Mouse (Mus musculus) forebrain, embryonic 11.5 days (tissue): ENCODE data around the gene Gpx1. TPM values are rescaled to one million over a fixed set of nuclear protein-coding genes. Genes with fewer than 3 reads are reported as not detected.

Experiments
- ATAC-seq: fragments of 200-750 bp; cut with Nextera tagmentation; replicated peaks from 2 replicates; pipeline ENCODE4 v1.8.0; 2017; ENCODE audit warnings: moderate TSS enrichment; ENCODE audit not compliant: low FRiP score
- DNase-seq: peaks from one replicate; pipeline ENCODE4 v3.0.0-alpha.2; 2017; ENCODE audit warnings: low spot score
- H3K27ac ChIP-seq: fragments of 300-500 bp; sonication (generic); 2 replicates; pipeline ENCODE4 v1.5.1; 2014; ENCODE audit warnings: low read depth, low read length
- H3K27me3 ChIP-seq: fragments of 300-500 bp; sonication (generic); 2 replicates; pipeline ENCODE4 v1.6.1; 2014; ENCODE audit warnings: mild to moderate bottlenecking, low read length, mixed read lengths; ENCODE audit not compliant: control insufficient read depth, insufficient read depth
- H3K36me3 ChIP-seq: fragments of 300-500 bp; sonication (generic); 2 replicates; pipeline ENCODE4 v1.6.1; 2014; ENCODE audit warnings: mild to moderate bottlenecking, low read length, moderate library complexity, mixed read lengths; ENCODE audit not compliant: control insufficient read depth, insufficient read depth
- H3K4me1 ChIP-seq: fragments of 300-500 bp; sonication (generic); replicated peaks from 2 replicates; pipeline ENCODE4 v1.6.1; 2014; ENCODE audit warnings: low read length, mixed read lengths; ENCODE audit not compliant: control insufficient read depth, insufficient read depth
- H3K4me2 ChIP-seq: fragments of 300-500 bp; sonication (generic); 2 replicates; pipeline ENCODE4 v1.6.1; 2014; ENCODE audit warnings: low read depth, mild to moderate bottlenecking, low read length, moderate library complexity, mixed read lengths; ENCODE audit not compliant: severe bottlenecking
- H3K4me3 ChIP-seq: fragments of 300-500 bp; sonication (generic); 2 replicates; pipeline ENCODE4 v1.5.1; 2014; ENCODE audit warnings: low read depth, low read length
- H3K9ac ChIP-seq: fragments of 300-500 bp; sonication (generic); 2 replicates; pipeline ENCODE4 v1.6.1; 2014; ENCODE audit warnings: low read length
- H3K9me3 ChIP-seq: fragments of 300-500 bp; sonication (generic); 2 replicates; pipeline ENCODE4 v1.6.1; 2016; ENCODE audit warnings: low read length, mixed read lengths; ENCODE audit not compliant: control insufficient read depth
- WGBS: fragments of 180-500 bp; shearing (Covaris S2); extraction: QIAGEN DNeasy Blood & Tissue Kit; methylation state at CpG from one replicate; pipeline ENCODE4 v1.1.7; 2014; 5-methylcytosine and 5-hydroxymethylcytosine counted together
- polyA plus RNA-seq: library from polyadenylated mRNA; unstranded; fragments of >200 nt; fragmentation: Nextera tagmentation; extraction: Ambion mirVana; gene quantifications from 2 replicates; pipeline ENCODE4 v1.2.1, GENCODE M21; 2014

Gene Gpx1
- polyA plus RNA-seq, 1 experiment from 2014 or later, result 778 TPM

DNA sequence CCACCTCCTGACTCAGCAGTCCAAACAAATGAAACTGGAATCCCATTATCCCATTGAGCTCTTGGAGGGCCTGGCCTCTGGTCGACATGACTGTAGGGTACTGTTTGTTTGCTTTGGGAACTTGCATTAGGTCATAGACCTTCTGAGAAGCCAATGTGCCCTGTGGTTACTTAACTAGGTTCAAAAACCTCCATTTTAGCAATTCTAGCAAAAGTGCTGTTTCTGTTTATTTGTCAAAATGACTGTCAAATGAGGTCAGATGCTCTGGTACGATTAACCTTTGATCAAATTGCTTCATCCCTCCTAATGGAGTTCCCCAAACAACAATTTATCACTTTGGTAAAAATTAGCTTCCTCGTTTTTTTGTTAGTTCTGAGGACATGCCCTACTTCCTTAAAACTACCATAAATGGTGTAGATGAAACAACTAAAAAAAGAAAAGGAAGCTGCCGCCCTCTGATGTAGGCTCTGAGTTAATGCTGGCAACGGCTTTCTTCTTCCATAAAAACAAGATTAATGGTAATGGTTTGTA lies 3.7 kb downstream of the Gpx1 start:
- WGBS, result 62% methylated on average over 5 of the region's 5 CpGs
- Histone ChIP-seq H3K4me2 (no peak overlapping the region), H3K9me3 (no peaks in the 10 kb centered on the region), H3K27me3 (no peaks in the 10 kb centered on the region), H3K4me1 (peaks cover 14% of the 10 kb centered on the region), H3K36me3 (peaks cover 4% of the 10 kb centered on the region; the same call in 1 of the 2 replicates), H3K4me3 (no peak overlapping the region), H3K27ac (no peak overlapping the region), H3K9ac (no peak overlapping the region)
- DNase-seq (no peak), ATAC-seq (no peak)

DNA sequence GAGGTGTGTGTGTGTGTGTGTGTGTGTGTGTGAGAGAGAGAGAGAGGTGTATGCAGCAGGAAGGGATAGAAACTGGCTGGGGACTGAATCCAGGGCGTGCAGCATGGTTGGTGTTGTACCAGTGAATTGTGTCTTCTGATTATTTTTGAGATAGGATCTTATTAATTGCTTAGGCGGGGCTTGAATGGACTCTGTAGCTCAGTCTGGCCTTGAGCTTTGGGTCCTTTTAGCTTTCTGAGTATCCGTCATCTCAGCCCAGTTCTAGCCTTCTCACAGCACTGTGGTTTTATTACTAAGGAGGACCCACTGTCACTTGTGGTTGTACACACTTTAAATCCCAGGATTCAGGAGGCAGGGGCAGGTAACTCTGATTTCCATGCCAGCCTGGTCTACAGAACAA lies 4.6 kb downstream of the Gpx1 start:
- peaks cover 14% of the 10 kb centered on the region for H3K4me1 ChIP-seq
- H3K27ac ChIP-seq, result no peak overlapping the region
- peaks cover 4% of the 10 kb centered on the region; the same call in 1 of the 2 replicates for H3K36me3 ChIP-seq
- DNase-seq (no peak), ATAC-seq (no peak)
- H3K27me3 ChIP-seq, result no peaks in the 10 kb centered on the region
- H3K4me3 ChIP-seq, result no peak overlapping the region
- no peaks in the 10 kb centered on the region for H3K9me3 ChIP-seq
- no peak overlapping the region for H3K9ac ChIP-seq
- 88% methylated on average over 3 of the region's 3 CpGs for WGBS
- H3K4me2 ChIP-seq, result no peak overlapping the region

DNA sequence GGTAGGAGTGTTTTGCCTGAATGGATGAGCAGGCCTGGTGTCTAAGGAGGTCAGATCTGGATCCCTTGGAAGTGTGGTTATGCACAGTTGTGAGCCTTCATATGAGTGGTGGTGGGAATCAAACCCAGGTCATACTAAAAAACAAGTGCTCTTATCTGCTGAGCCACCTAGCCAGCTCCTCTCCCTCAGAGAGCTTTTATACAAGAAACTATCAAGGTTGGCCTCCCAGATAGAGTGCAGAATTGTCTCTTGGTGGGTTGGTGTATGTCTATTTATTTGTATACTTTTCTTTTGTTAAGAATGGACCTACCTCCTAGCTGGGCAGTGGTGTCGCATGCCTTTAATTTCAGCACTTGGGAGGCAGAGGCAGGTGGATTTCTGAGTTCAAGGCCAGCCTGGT lies 5.1 kb downstream of the Gpx1 start:
- Histone ChIP-seq H3K4me2 (no peak overlapping the region), H3K9me3 (no peaks in the 10 kb centered on the region), H3K9ac (no peak overlapping the region), H3K4me3 (no peak overlapping the region), H3K27ac (no peak overlapping the region), H3K4me1 (peaks cover 19% of the 10 kb centered on the region), H3K27me3 (no peaks in the 10 kb centered on the region), H3K36me3 (peaks cover 4% of the 10 kb centered on the region; the same call in 1 of the 2 replicates)
- DNase-seq (no peak), ATAC-seq (no peak)
- WGBS, result 89% methylated on average over 1 of the region's 1 CpGs

DNA sequence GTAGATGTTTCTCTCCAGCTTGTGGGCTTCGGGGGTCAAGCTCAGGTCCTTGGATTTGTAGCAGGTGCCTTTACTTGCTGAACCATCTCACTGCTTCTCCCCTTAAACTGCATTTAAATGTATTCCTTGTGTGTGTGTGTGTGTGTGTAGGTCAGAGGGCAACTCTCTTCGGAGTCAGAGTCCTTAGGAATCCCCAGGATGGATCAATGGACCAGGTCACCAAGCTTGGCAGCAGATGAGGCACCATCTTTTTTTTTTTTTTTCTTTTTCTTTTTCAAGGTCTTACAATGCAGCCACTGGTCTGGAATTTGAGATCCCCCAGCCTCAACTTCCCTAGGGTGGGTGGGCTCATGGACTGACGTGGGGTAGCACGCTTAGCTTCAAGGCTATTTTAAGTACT lies 5.8 kb downstream of the Gpx1 start:
- 89% methylated on average over 4 of the region's 4 CpGs for WGBS
- Histone ChIP-seq H3K4me1 (peaks cover 18% of the 10 kb centered on the region), H3K4me3 (no peak overlapping the region), H3K4me2 (no peak overlapping the region), H3K36me3 (peaks cover 4% of the 10 kb centered on the region; the same call in 1 of the 2 replicates), H3K27ac (no peak overlapping the region), H3K9me3 (no peaks in the 10 kb centered on the region), H3K27me3 (no peaks in the 10 kb centered on the region), H3K9ac (no peak overlapping the region)
- DNase-seq (no peak), ATAC-seq (no peak)

DNA sequence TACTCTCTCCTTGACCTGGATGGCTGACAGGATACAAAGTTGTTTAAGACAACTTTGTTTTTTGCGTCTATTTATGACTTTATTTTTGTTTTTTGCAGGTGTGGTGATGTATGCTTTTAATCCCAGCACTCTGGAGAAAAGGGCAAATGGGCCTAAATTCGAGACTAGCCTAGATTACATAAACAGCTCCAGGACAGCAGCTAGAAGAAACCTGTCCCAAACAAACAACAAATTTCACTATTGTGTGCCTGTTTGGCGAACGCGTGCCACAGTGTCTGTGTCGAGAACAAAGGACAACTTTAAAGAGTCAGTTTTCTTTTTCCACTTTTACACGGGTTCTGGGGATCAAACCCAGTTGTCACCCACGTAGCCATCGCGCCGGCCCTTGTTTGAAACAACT lies 8.3 kb downstream of the Gpx1 start:
- DNase-seq, result no peak
- H3K27ac ChIP-seq, result peak overlapping the region; percentile 94
- peaks cover 9% of the 10 kb centered on the region for H3K4me1 ChIP-seq
- H3K36me3 ChIP-seq, result peaks cover 10% of the 10 kb centered on the region
- no peak for ATAC-seq
- H3K9ac ChIP-seq, result peak overlapping the region; percentile 90
- H3K4me3 ChIP-seq, result peak overlapping the region; percentile 60
- peak overlapping the region; percentile 77 for H3K4me2 ChIP-seq
- WGBS, result 9% methylated on average over 11 of the region's 11 CpGs
- no peaks in the 10 kb centered on the region for H3K9me3 ChIP-seq
- H3K27me3 ChIP-seq, result no peaks in the 10 kb centered on the region

DNA sequence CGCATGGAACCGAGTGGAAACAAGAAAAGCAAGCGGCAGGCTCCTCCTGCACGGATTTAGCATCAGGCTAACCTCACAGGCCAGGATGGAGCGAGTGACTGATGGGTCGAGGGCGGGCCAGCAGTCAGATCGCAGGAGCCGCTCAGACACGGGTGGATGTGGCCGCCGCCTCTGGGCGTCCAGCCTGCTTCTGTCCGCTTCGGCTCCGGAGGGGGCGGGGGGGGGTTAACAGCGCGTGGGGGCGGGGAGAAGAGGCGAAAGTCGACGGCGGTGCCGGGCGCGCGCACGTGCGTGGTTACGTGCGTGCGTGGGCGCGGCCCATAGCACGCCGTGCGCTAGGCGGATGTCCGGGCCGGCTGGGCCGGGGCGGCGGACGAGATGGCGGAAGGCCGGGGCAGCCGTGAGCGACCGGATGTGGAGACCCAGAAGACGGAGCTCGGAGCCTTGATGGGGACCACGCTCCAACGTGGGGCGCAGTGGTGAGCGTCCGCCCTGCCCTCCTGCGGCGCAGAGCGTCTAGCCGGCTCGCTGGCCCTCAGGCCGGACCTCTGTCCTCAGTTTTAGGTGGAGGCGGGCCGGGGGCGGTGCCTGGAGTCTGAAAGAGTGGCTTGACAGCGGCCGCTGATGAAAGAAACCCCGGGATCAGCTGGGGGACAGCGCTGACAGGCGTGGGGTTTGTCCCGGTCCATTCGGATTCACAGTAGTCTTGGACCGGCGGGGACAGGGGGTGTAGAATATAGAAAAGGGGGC lies 9.0 kb downstream of the Gpx1 start, which contains the start of gene Usp4:
Gene Usp4 (plus strand): TSS at position 314 of the 750 bp plus-strand sequence.
- H3K4me1 ChIP-seq, result peaks cover 9% of the 10 kb centered on the region
- H3K36me3 ChIP-seq, result peaks cover 10% of the 10 kb centered on the region
- H3K9ac ChIP-seq, result peak within 1 kb of the TSS; percentile 90
- H3K4me2 ChIP-seq, result peak within 1 kb of the TSS; percentile 77
- no peaks in the 10 kb centered on the region for H3K27me3 ChIP-seq
- peak; percentile 95 for ATAC-seq
- peak; percentile 96 for DNase-seq
- H3K27ac ChIP-seq, result peak within 1 kb of the TSS; percentile 94
- peak within 1 kb of the TSS; percentile 60 for H3K4me3 ChIP-seq
- WGBS, result under 1% methylated on average over 74 of the region's 75 CpGs
- no peaks in the 10 kb centered on the region for H3K9me3 ChIP-seq

DNA sequence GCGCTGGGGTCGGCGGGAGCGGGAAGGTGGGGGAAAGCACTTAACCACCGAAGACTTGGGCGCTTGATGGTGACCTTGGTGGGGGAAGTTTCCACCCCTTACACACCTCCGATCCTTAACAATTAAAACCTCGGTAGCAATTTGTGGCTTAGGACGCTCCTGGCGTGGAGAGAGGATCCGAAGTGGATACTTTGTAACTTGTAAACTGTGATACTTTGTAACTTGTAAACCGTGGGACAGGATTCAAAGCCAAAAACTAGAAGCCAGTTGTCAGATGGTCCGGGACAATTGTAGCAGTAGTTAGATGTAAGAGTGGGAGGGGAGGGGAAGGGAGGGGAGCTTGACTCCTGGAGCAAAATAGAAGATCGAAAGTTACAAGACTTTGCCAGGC lies 9.6 kb downstream of the Gpx1 start:
- Histone ChIP-seq H3K9ac (peak overlapping the region; percentile 90), H3K36me3 (peaks cover 10% of the 10 kb centered on the region), H3K4me3 (peak overlapping the region; percentile 60), H3K9me3 (no peaks in the 10 kb centered on the region), H3K4me1 (peaks cover 9% of the 10 kb centered on the region), H3K4me2 (peak overlapping the region; percentile 77), H3K27me3 (no peaks in the 10 kb centered on the region), H3K27ac (peak overlapping the region; percentile 94; the same call in 1 of the 2 replicates)
- 9% methylated on average over 14 of the region's 14 CpGs for WGBS
- DNase-seq (no peak), ATAC-seq (no peak)

DNA sequence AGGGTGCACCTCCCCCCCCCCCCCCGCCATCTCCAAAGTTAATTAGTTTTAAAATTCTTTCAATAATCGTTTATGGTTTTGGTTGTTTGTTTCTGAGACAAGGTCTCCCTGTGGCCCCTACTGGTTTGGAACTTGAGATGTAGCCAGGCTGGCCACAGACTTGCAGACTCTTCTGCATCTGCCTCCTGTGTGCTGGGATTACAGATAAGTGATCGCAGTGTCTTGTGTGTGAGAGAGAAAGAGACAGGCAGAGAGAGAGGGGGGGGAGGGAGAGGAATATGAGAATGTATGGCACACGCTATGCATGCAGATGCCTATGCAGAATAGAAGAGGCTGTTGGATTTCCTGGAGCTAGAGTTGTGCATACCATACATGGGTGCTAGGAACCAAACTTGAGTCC lies 11.0 kb downstream of the Gpx1 start:
- H3K27me3 ChIP-seq, result no peaks in the 10 kb centered on the region
- H3K9me3 ChIP-seq, result no peaks in the 10 kb centered on the region
- no peak overlapping the region for H3K9ac ChIP-seq
- no peak overlapping the region for H3K4me2 ChIP-seq
- no peak overlapping the region for H3K4me3 ChIP-seq
- 90% methylated on average over 4 of the region's 4 CpGs for WGBS
- DNase-seq, result no peak
- ATAC-seq, result no peak
- H3K36me3 ChIP-seq, result peaks cover 12% of the 10 kb centered on the region
- no peak overlapping the region for H3K27ac ChIP-seq
- peaks cover 9% of the 10 kb centered on the region for H3K4me1 ChIP-seq

DNA sequence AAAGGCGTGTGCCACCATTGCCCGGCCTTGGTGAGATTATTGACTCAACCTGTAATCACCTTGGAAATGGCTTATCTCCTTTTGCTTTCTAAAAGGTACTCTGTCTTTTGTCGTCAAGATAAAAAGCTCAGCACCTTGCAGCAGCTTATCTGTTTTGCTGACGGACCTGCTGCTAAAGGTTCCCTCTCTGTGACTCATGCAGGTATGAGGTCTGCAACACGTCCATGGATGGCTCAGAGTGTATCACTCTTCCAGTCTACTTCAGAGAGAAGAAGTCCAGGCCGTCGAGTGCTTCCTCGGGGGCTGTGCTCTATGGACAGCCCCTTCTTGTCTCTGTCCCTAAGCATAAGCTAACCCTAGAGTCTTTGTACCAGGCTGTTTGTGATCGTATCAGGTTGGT lies 39.5 kb downstream of the Gpx1 start:
- H3K4me3 ChIP-seq, result no peak overlapping the region
- DNase-seq (no peak), ATAC-seq (no peak)
- H3K9me3 ChIP-seq, result no peaks in the 10 kb centered on the region
- H3K27ac ChIP-seq, result no peak overlapping the region
- 92% methylated on average over 9 of the region's 9 CpGs for WGBS
- H3K4me1 ChIP-seq, result no peaks in the 10 kb centered on the region
- no peak overlapping the region for H3K9ac ChIP-seq
- no peak overlapping the region for H3K4me2 ChIP-seq
- peaks cover 19% of the 10 kb centered on the region for H3K36me3 ChIP-seq
- no peaks in the 10 kb centered on the region for H3K27me3 ChIP-seq
